Mouse (Mus musculus): ENCODE measurements around the gene Il2rb.

GRCm38 (mm10) chr15:78518221-78518620 lies 23.1 kb upstream of the Il2rb start:
- TF ChIP-seq CTCF (IDR thresholded peaks at IDR 0.05) (no peak), EP300 (IDR thresholded peaks at IDR 0.05) (no peak)
